Mouse (Mus musculus): ENCODE results near the gene Psapl1. TPM values are rescaled to one million over a fixed set of nuclear protein-coding genes. Genes with fewer than 3 reads are reported as not detected.

Gene Psapl1
- not detected for total RNA-seq (2021)

DNA sequence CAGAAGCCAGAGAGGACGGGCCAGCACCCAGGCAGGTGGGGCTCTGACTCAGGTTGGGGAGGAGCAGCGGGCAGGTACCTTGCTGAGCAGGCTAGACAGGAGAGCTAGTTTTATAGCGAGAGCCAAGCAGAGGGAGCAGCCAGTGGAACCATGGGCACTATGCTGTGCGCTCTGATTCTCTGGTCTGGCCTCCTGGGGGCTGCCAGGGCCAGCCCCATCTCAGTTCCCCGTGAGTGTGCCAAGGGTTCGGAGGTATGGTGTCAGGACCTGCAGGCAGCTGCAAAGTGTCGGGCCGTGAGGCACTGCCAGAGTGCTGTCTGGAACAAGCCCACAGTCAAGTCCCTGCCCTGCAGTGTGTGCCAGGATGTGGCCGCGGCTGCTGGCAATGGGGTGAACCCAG, at the start of gene Psapl1:
Gene Psapl1, plus strand, starts transcription at position 106 of the 400 bp plus-strand sequence.
- DNase-seq (ENCODE audit: low spot score in 2 of 2), result no peak
- intact Hi-C loops (cut with DNase I), result no loop called here

DNA sequence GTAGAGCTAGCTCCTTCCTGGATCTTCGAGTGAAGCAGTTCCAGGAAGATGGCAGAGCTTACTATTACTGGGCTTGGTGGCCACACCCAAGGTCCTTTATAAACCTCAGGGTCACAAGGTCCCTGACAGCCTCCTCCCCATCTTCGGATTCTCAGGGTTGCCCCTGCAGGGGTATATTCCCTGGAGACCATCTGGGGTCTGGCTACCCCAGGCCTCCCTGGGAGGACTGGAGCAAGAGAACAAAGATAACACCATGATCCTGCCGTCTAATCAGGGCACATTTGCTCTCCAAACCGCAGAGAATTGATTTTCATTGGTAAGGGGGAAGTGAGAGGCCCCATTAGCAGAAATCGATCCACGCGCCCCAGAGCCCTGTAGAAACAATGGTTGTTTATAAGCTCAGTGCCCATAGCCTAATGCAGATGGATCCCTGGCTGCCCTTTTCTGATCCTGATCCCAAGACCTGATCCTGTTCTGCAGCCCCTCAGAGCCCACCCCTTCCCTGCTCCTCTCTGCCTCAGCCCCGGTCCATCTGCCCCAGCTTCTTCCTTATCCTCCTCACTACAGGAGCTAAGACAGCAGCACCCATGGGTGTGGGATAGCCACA, 48.8 kb upstream of the Psapl1 start:
- intact Hi-C loops (cut with DNase I), result no loop called here
- no peak for DNase-seq (ENCODE audit: low spot score in 2 of 2)

GRCm38 (mm10) chr5:36165424-36166302, 38.2 kb upstream of the Psapl1 start:
- intact Hi-C loops (cut with DNase I), result no loop called here
- no peak for DNase-seq (ENCODE audit: low spot score in 2 of 2)

- DNase-seq (ENCODE audit: low spot score in 2 of 2), result no peak
- intact Hi-C loops (cut with DNase I), result no loop called here
Observed at GRCm38 (mm10) chr5:36166346-36167013, 37.3 kb upstream of the Psapl1 start.

GRCm38 (mm10) chr5:36168963-36169650, 34.7 kb upstream of the Psapl1 start:
- intact Hi-C loops (cut with DNase I), result no loop called here
- peak; percentile 14 to 56 for DNase-seq (ENCODE audit: low spot score in 2 of 2)

GRCm38 (mm10) chr5:36174569-36175115, 29.2 kb upstream of the Psapl1 start:
- intact Hi-C loops (cut with DNase I), result no loop called here
- DNase-seq (ENCODE audit: low spot score in 2 of 2), result no peak

- intact Hi-C loops (cut with DNase I), result no loop called here
- no peak for DNase-seq (ENCODE audit: low spot score in 2 of 2)
Observed at GRCm38 (mm10) chr5:36176409-36176808, 27.4 kb upstream of the Psapl1 start.

DNA sequence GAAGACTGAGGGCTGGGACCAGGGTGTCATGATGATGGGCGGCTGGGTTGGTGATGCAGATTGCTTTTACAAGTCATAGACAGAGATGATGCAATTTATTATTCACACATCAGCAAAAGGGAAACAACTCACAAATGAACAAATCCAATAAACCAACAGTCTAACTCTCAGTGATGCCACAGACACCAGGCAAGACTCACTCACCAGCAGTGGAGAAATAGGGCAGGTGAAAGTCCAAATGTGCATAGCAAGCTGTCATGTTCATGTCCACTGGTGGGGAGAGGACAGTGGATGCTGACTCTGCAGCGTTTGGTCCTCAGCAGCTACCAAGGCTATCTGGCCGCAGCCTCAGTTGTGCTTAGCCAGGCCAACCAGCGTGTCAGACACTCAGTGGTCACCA, 26.9 kb upstream of the Psapl1 start:
- no peak for DNase-seq (ENCODE audit: low spot score in 2 of 2)
- intact Hi-C loops (cut with DNase I), result no loop called here

GRCm38 (mm10) chr5:36178215-36178614, 25.6 kb upstream of the Psapl1 start:
- intact Hi-C loops (cut with DNase I), result no loop called here
- DNase-seq (ENCODE audit: low spot score in 2 of 2), result no peak

DNA sequence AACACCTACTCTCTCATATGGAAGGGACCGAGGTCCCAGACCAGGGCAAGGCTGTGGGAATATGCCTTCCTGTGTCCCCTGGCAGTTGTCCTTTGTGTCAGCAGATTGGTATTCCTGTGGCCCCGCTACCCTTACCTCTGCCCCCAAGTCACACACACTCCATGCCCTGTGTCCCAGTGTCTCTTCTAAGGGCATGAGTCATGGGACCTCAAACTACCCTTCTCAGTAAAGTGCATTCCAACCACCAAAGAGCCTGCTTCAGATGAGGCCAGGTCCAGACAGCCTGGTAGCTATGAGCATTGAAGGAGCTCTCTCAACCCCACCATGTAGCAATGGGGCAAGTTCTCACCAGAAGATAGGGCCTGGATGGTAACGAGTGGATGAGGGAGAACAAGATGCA, 25.0 kb upstream of the Psapl1 start:
- DNase-seq (ENCODE audit: low spot score in 2 of 2), result no peak
- intact Hi-C loops (cut with DNase I), result no loop called here

DNA sequence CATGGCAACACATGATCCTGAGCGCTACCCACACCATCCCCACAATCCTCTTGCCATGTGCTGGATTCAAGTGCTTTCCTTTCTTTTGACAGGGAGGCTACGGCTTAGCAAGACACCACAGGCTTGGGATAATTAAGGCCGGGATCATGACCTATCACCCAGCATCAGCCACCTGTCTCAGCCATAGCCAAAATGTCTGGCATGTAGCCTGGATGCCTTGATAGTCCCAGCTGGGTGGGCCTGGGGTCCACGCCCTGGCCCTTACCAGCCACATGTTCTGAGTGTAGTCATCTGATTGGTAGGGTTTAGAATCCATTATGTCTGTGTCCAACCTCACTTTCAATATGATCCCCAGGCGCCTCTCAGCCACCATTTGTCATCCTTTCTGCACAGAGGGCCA, 24.1 kb upstream of the Psapl1 start:
- intact Hi-C loops (cut with DNase I), result no loop called here
- no peak for DNase-seq (ENCODE audit: low spot score in 2 of 2)

DNA sequence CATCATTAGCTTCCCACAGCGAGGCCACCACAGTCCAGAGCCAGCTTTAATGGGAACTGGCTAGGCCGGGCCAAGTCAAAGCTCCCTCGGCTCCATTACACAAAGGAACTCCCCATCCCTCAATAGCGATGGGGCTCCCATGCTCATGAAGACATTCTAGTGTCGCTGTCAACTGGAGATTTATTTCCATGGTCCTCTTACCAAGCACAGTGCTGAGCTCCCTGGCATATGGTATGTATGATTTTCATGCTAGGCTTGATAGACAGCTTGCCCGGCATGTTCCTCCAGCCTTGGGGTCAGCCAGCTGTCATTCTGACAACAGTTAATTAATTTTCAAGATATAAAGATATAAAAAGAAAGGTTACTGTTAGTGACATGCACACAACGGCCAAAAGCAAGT, 21.5 kb upstream of the Psapl1 start:
- intact Hi-C loops (cut with DNase I), result no loop called here
- DNase-seq (ENCODE audit: low spot score in 2 of 2), result no peak

DNA sequence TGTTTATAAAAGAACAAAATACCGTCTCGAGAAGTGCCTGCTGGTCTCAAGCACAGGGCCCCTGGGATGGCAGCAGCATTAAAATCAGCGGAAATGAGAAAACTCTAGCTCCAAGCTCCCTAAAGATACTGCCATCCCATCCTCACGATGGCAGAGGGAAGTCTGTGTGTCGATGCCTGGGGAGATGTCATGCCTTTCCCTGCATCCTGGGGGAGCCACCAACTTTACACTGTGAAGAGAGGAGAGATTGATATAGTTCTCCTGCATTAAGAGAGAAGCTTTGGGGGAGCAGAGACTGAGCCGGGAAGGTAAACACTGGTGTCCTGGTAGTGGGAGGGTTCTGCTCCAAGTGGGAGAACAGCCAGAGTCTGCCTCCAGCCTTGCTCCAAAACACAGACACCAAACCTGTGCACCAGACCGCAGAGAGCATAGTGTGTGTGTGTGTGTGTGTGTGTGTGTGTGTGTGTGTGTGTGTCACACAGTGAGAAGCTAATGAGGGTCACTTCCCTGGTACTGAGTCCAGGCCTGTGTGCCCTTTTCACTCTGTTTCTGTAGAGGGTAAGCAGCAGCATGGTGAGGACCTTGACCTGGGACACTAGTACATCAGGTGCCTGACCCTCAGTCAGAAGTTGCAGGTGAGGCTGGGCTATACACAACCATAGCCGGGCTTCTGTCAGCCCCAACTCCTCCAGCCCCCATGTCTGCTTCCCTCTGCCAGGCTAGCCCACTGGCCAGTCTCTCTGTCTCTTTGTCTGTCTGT, 17.3 kb upstream of the Psapl1 start:
- DNase-seq (ENCODE audit: low spot score in 2 of 2), result no peak
- intact Hi-C loops (cut with DNase I), result no loop called here

GRCm38 (mm10) chr5:36188310-36188709, 15.5 kb upstream of the Psapl1 start:
- intact Hi-C loops (cut with DNase I), result no loop called here
- DNase-seq (ENCODE audit: low spot score in 2 of 2), result no peak

DNA sequence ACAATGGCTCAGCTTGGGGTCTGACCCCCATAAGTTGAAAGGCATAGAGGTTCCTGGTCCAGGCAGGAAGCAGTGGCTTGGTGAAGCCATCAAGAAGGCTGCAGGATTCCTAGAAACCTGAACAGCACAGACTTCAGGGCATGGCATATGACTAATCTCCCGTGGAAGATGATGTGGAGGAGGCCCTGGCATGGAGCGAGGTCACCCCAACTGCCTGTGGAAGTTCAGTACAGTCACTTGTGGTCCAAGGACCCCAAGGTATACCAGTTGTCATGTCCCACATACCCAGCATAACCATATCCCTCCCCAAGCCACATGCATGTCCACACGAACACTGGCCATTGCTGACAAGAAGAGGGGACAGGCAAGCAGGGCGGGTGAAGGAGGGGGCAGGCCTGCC, 12.5 kb upstream of the Psapl1 start:
- intact Hi-C loops (cut with DNase I), result no loop called here
- no peak for DNase-seq (ENCODE audit: low spot score in 2 of 2)

DNA sequence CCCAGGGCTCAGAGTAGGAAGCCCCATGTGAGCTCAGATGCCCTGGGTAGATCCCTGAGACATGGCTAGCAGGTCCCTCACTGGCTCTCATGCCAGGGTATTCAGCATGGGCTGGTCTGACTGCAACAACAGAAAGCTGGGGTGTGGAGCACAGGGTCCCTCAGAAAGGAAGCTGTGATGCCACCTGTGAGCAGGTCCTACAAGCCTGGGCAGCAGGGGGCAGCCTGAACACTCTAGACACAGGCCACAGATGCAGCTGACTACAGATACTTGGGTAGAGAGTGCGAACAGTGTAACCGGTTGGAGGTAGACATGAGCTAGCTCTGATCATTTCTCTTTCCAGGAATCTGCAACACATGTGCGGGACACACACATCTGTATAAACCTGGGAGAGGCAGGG, 11.9 kb upstream of the Psapl1 start:
- no peak for DNase-seq (ENCODE audit: low spot score in 2 of 2)
- intact Hi-C loops (cut with DNase I), result no loop called here

- DNase-seq (ENCODE audit: low spot score in 2 of 2), result no peak
- intact Hi-C loops (cut with DNase I), result no loop called here
Observed at GRCm38 (mm10) chr5:36192677-36193076, 11.1 kb upstream of the Psapl1 start.

DNA sequence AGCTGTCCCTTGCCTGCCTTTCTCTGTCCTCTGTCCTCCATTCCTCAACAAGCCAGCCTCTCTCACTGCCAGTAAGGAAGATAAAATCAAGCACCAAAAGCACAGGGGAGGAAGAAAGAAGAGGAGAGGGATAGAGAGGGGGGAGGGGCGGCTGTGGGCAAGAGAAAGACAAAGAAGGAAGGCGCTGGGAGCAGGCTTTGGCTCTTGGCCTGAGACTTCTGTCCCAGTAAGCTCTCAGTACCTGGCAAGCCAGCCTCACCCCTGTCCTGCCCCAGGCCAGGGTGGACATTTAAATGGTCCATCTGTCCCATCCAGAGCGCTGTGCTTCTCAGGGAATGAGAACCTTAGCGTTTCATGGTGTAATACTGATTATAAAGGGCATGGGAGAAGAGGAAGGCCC, 9.2 kb upstream of the Psapl1 start:
- intact Hi-C loops (cut with DNase I), result no loop called here

GRCm38 (mm10) chr5:36195436-36195835, 8.4 kb upstream of the Psapl1 start:
- no peak for DNase-seq (ENCODE audit: low spot score in 2 of 2)
- intact Hi-C loops (cut with DNase I), result no loop called here

More for the DNA sequence above, 9.2 kb upstream of the Psapl1 start:
- DNase-seq (ENCODE audit: low spot score in 2 of 2), result no peak

Data from left cerebral cortex, postnatal 25 days (tissue).